Mouse (Mus musculus): Measurements from ENCODE around the gene Acadsb. TPM values are rescaled to one million over a fixed set of nuclear protein-coding genes. Genes with fewer than 3 reads are reported as not detected.

Gene Acadsb
- total RNA-seq, 2 experiments from 2014 or later = 33.0 to 43.1 TPM

DNA sequence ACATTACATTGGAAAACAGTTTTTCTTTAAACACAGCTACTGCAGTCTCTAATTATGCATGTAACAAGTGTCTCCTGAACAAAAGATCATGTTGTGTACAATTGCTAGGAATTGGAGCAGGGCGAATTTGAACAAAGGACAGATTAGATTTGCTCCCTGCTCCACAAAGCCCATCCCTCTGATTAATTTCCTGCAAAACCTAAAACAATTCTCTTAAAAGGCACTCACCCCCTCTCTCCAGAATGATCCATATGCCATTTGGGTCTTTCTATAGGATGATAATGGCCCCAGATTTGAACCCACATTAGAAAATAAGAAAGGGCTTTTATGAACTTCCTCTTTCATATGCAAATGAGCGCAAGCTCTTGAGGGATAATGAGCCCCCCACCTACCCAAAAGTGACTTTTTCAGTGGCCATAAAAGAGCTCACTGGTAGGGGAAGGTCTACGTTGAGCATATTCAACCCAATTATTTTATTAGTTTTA lies 54.8 kb downstream of the Acadsb start:
- ATAC-seq (ENCODE audit: poor library complexity, severe bottlenecking) = no peak

DNA sequence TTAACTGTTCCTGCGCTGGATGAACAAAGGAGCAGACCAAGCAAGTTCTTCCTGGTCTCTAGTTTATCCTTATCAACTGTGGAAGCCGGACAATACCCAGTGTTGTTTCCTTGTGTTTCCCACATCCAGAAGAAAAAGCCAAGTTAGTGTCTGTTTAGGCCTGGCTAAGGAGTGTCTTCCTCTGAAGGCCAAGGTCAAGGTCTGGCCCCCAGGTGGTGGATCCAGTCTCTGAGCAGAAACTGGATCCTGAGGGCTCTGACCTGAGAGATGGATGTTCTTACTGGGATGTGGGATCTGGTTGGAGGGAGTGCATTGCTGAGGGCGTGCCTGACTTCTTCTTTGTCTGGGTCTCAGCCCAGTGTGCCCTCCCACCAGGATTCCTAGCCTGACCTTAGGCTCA lies 55.3 kb downstream of the Acadsb start:
- ATAC-seq (ENCODE audit: poor library complexity, severe bottlenecking) = no peak

DNA sequence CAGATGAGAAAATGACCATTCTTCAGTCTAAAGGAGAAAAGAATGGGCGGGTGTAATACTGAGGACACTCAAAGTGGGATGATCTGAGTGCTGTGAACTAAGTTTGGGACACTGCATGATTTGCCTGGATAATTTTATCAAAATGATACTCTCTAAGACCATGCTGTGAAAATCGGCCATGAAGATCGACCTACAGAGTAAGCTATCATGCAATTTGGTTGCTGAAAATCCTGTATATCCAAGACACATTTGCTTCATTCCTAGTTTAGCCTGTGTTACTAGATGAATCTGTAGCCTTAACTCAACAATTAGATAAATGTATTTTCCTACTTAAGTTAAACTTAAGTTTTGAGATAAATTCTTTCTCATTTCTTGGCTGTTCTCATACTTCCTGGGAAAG lies 56.9 kb downstream of the Acadsb start:
- no peak for ATAC-seq (ENCODE audit: poor library complexity, severe bottlenecking)

DNA sequence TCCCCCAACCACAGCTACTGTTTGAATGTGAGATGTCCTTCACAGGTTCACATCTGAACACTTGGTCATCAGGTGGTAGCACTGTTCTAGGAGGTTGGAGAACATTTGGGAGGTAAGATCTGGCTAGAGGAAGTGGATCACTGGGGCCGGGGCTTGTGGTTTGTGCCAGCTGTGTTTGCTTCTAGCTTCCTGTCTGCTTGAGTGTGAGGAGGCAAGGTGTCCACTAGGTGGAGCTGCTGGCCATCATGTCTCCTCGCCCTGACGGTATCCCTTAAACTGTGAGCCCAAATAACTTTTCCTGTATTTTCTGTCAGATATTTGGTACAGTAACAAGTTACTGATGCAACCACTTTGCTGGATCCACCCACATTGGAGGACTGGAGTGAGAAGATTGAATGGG lies 59.1 kb downstream of the Acadsb start:
- ATAC-seq (ENCODE audit: poor library complexity, severe bottlenecking) = peak; percentile 74

DNA sequence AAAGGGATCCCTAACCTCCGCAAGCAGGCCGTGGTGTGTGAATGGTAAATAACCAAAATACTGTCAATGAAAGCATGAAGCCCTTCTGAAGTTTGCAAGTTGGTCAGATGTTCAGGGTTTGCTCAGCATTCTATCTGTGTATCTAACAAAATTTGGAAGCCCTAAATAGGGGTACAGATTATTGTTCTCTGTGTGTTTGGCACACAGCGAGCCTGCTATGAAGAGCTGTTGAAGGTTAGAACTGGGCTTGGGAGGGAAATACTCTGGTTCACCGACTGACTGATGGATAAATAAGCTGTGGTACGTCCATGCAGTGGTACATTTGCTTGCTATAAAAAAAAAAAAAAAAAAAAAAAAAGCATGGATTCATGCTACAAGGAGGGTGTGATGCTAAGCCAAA lies 61.1 kb downstream of the Acadsb start:
- no peak for ATAC-seq (ENCODE audit: poor library complexity, severe bottlenecking)

DNA sequence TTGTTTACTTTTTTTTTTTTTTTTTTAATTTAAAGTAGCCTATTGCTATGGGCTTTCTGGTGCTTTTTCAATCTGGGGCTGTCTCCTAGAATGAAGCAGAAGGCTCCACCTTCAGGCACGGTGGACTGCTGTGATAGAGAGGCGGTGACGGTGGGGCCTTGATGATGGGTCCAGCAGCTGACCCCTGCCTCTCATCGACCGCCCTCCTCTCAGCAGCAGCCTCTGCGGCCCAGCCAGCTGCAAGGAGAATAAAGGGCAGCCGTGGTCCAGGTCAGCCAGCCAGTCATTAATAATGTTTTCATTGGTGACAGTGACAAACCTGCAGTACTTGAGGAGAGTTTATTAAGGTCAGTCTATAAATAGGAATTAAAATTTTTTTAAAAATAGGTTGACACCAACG lies 66.7 kb downstream of the Acadsb start:
- no peak for ATAC-seq (ENCODE audit: poor library complexity, severe bottlenecking)

DNA sequence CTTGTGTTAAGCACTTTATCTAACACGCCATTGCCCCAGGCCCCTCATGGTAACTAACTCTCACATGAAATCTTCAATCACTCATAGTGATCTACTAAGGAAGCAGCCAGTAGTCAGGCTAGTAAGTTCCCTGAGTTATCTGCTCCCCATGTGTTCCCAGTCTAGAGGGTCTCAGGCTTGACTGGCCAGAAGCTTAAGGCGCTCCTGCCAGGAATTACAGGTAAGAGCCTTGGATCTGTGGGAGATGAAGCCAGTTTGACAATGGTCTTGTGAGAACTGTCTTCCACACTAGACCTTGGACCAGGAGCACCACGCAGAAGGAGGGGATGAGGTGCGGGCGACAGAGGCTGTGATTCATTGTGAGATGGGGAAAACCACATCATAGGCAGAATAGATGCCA lies 68.0 kb downstream of the Acadsb start:
- ATAC-seq (ENCODE audit: poor library complexity, severe bottlenecking) = no peak

Other genes starting within 250 kb of the Acadsb start
- not detected in 2 replicates for gene 5430419D17Rik, start 236.2 kb upstream of the Acadsb start, total RNA-seq (2015)
- gene 5430419D17Rik, start 236.2 kb upstream of the Acadsb start, total RNA-seq (2017) = not detected in 2 replicates
- gene Cuzd1, start 88.3 kb upstream of the Acadsb start, total RNA-seq (2015) = not detected in 2 replicates
- not detected in 2 replicates for gene Cuzd1, start 88.3 kb upstream of the Acadsb start, total RNA-seq (2017)
- gene Fam24b, start 81.1 kb upstream of the Acadsb start, total RNA-seq (2015) = not detected in 2 replicates
- gene Fam24b, start 81.1 kb upstream of the Acadsb start, total RNA-seq (2017) = not detected in 2 replicates
- not detected in 2 replicates for gene Fam24a, start 76.7 kb upstream of the Acadsb start, total RNA-seq (2015)
- gene Fam24a, start 76.7 kb upstream of the Acadsb start, total RNA-seq (2017) = not detected in 2 replicates
- gene 2310057M21Rik, start 47.8 kb upstream of the Acadsb start, total RNA-seq (2015) = 6.3 and 9.4 TPM in 2 replicates
- gene 2310057M21Rik, start 47.8 kb upstream of the Acadsb start, total RNA-seq (2017) = 2.8 and 3.3 TPM in 2 replicates
- gene Pstk, start 39.5 kb upstream of the Acadsb start, total RNA-seq (2015) = 16.1 and 17.4 TPM in 2 replicates
- gene Pstk, start 39.5 kb upstream of the Acadsb start, total RNA-seq (2017) = 7.2 and 13.3 TPM in 2 replicates
- gene Ikzf5, start 80 bp upstream of the Acadsb start, total RNA-seq (2015) = 26.8 and 29.6 TPM in 2 replicates
- 25.2 and 26.3 TPM in 2 replicates for gene Ikzf5, start 80 bp upstream of the Acadsb start, total RNA-seq (2017)
- gene Hmx3, start 132.3 kb downstream of the Acadsb start, total RNA-seq (2015) = not detected in 2 replicates
- not detected in 2 replicates for gene Hmx3, start 132.3 kb downstream of the Acadsb start, total RNA-seq (2017)
- 0.18 TPM in 1 of 2 replicates, not detected in the other for gene Hmx2, start 138.2 kb downstream of the Acadsb start, total RNA-seq (2015)
- 0.33 TPM in 1 of 2 replicates, not detected in the other for gene Hmx2, start 138.2 kb downstream of the Acadsb start, total RNA-seq (2017)
- 151 and 167 TPM in 2 replicates for gene Bub3, start 149.6 kb downstream of the Acadsb start, total RNA-seq (2015)
- gene Bub3, start 149.6 kb downstream of the Acadsb start, total RNA-seq (2017) = 89.6 and 91.0 TPM in 2 replicates